Mouse (Mus musculus) cerebellum, adult 2 months (tissue): Measurements from ENCODE around the gene Atg9b.

Source experiments
- CTCF ChIP-seq: fragments of 200-500 bp; IDR thresholded peaks from 2 replicates; pipeline ENCODE4 v1.5.1; 2011; ENCODE audit warnings: low read depth, mild to moderate bottlenecking, control low read depth, low read length, moderate library complexity, borderline replicate concordance; ENCODE audit not compliant: insufficient read depth
- POLR2A ChIP-seq: fragments of 200-500 bp; IDR thresholded peaks from 2 replicates; pipeline ENCODE4 v1.6.1; 2011; ENCODE audit warnings: low read length, control low read depth, borderline replicate concordance; ENCODE audit not compliant: insufficient read depth

DNA sequence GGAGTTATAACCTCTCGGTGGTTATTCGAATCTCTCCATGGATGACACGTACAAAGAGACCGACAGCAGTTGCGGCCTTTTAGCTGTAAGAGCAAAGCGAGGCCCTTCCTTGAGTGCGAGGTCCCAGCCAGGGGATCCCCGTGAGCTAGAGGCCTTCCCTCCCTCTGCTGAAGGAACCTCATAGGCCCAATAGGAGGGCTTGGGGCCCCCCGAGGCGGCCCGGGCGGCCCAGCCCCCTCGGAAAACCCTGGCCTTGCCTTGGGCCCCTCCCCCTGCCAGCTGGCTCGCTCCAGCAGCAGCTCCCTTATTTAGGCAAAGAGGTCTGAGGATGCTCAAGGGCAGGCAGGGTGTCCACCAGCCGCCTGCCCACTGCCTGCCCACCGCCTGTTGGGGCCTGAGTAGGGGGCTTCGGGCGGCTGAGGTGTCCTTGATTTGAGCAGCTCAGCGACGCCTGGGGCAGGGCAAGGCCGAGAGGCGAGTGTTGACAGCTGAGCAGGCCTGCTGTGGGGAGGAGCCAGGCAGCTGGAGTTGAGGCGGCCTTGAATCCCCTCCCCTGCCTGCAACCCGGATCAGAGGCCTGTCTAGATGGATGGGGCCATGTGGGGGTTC, 39.6 kb downstream of the Atg9b start:
- TF ChIP-seq POLR2A (no peak), CTCF (no peak)
